Mouse (Mus musculus): ENCODE data around the gene Washc1. TPM values are rescaled to one million over a fixed set of nuclear protein-coding genes. Genes with fewer than 3 reads are reported as not detected.
"Not testable (repeated sequence)": the region's sequence is repeated elsewhere in the genome, so short reads cannot be mapped to it uniquely, and the experiment has no call there.

Washc1 gene
- 10 to 100 TPM; 14.5 to 20.8 (median 17.9) TPM for total RNA-seq (2022)

DNA sequence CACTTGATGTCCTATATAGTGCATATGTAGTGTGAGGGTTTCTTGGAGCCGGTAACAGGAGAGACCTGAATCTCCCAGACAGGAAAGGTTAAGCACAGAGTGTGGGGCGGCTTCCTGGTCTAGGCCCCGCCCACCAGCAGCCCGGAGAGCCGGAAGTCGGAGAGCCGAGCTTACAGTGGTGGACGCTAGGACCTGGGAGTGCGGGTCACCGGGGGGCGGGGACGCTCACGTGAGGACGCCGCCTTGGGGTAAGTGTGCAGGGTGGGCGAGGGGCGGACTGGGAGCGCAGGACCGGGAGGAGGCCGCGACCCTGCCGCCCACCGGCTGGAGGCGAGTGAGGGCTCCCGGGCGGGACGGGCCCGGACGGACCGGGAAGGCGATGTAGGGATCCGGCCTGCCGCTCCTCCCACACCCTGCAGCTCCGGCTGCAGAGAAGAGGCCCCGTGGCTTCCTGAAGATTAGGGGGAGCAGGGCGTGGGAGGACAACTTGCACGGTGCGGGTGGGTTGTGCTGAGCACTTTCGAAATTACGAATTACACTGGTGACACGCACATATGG lies at the start of gene Washc1:
Gene Washc1, plus strand, starts transcription at position 144 of the 558 bp plus-strand sequence.
- peak; percentile 73 to 80 for DNase-seq (ENCODE audit: low spot score in 2 of 2)

DNA sequence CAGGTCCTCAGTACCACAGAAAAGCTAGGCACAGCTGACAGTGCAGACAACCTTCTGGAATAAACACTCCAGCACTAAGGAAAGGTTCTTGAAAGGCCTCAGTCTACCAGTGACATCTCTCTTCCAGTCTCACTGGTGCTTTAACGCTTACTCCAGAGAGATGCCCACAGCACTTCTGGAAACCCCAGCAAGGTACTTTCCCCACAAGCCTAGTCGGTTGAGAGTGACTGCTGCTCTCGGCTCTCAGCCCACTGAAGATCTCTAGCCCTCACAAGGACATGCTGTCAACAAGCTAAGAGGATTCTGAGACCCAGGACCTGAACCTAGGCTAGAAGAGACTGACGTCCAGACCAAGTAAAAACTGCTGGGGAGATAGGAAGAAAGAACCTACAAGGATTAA lies 46.2 kb upstream of the Washc1 start:
- no peak for DNase-seq (ENCODE audit: low spot score in 2 of 2)

GRCm38 (mm10) chr17:66069036-66069435 lies 42.3 kb upstream of the Washc1 start:
- DNase-seq (ENCODE audit: low spot score in 2 of 2) = not testable (repeated sequence)

DNA sequence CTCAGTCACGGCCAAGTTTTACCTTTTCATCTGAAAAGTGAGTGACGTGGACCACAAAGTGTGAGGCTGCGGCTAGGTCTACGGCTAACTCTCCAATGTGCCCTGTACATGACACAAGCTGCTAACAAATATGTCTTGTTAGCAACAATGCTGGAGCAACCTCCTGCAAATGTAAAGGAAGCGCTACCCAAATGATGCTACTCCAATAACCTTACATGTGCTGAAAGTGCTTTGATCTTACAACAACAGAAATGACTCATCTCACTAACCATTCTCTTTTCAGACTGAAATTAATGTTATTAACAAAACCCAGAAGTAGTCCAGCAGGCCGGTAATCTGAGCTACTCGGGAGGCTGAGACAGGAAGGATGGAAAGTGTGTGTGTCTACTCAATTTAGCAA lies 37.4 kb upstream of the Washc1 start:
- no peak for DNase-seq (ENCODE audit: low spot score in 2 of 2)

- DNase-seq (ENCODE audit: low spot score in 2 of 2) = no peak
These were observed 35.5 kb upstream of the Washc1 start for GRCm38 (mm10) chr17:66075827-66076173.

DNA sequence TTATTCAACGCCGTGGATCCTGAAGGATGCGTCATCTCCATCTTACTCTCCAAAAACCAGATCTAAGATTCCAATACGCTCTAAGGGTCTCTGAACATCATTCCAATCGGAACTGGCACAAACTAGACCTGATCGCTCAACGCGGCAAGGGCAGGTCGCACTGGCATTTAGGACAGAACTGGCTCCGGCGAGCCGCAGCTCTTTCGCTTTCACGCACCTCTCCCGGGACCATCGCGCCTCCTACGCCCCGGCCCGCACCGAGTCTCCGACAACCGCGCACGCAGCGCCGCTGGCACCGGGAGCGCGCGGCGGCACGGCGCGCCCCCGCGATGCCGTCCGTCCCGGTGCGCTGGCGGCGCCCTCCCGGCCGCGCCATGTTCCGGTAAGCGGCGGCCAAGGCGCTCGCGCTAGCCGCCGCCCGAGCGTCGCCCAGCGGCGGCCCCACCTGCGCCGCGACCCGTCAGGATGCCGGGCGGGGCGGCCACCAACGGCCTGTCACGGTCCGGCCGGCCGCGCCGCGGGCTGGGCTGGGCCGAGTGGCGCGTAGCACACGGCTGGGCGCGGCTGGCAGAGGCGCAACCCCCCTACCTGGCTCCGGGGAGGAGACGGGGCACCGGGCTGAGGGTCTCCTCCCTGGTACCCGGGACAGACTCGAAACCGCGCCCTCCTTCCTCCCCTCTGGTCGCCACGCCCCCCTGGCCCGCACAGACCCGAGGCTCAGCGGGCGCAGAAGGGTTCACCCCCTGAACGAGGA lies 35.0 kb upstream of the Washc1 start:
- peak; percentile 29 to 39 for DNase-seq (ENCODE audit: low spot score in 2 of 2)

DNA sequence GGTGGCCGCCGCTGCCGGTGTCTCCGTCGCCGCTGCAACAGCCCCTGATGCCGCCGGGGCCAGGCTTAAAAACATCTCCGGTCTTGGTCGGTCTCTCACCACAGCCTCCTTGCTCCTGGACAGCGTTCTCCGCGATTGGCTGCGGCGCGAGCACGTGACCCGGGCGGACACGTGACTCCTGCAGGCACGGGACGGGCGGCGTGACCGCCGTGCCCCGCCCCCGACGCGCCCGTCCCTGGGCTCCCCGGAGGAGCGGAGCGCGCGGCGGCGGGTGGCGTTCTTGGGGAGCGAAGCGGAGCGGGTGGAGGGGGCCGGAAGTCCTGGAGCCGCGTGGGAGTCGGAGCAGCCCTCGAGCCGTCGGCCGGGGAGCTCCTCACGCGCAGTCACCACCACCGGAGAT lies 34.4 kb upstream of the Washc1 start, which contains the start of gene Ankrd12:
Gene Ankrd12, minus strand, starts transcription at position 156 of the 400 bp plus-strand sequence.
- peak; percentile 94 to 95 for DNase-seq (ENCODE audit: low spot score in 2 of 2)

- DNase-seq (ENCODE audit: low spot score in 2 of 2) = no peak
These were observed 33.9 kb upstream of the Washc1 start for GRCm38 (mm10) chr17:66077437-66077850.

DNA sequence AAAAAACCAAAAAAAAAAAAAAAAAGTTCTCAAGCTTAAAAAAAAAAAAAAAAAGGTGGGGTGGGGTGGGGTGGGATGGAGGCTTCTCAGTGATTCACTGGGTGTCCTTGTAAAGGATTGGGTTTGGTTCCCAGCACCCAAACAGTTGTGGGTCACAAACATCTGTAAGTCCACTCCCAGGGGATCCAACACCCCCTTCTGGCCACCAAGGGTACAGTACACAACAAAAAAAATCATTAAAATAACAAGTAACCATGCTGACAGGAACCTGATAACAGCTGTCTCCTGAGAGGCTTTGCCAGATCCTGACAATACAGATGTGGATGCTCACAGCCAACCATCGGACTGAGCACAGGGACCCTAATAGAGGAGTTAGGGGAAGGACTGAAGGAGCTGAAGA lies 26.9 kb upstream of the Washc1 start:
- DNase-seq (ENCODE audit: low spot score in 2 of 2) = no peak

DNA sequence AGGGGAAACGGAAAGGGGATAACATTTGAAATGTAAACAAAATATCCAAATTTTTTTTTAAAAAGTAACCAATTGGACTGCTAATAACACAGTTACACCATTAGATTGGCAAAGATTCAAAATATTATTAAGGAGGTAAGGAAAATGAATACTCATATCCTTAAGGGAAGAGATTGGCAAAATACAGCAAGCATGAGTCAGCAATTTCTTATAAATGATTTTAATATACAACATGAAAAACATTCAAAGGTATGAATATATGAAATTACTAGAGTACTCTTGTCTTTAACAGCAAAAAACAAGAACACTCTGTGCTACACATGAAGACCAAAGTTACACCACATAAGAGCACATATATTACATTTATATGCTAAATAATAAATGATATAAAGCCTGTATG lies 26.3 kb upstream of the Washc1 start:
- DNase-seq (ENCODE audit: low spot score in 2 of 2) = no peak

DNA sequence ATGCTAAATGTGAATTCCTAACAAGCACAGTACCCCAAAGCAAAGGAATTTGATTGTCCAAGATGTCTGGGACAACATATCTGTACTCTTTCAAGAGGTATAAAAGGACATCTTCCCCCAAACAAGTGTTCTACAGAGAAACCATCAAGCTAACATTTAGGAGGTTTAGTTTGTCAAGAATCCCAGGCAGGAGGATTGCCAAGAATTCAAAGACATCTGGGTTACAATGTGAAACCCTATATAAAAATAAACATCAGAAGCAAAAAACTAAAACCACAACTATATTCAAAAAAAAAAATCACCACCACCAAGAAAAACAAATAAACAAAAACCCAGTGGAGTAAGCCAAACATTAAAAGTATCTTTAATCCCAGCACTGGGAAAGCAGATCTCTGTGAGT lies 21.1 kb upstream of the Washc1 start:
- no peak for DNase-seq (ENCODE audit: low spot score in 2 of 2)

DNA sequence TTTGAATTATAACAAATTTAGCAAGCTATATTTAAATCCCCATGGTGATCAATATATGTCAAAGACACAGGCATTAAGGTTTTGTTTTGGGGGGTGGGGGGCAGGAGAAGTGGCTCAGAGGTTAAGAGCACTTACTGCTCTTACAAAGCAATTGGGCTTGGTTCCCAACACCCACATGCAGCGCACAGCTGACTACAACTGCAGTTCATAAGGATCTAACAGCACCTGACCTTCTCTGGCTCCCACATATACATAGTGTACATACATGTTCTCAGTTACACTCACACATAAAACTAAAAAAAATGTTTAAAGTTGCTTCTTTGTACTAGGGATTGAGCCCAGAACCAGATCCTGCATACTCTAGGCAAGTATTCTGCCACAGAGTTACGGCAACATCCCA lies 20.0 kb upstream of the Washc1 start:
- DNase-seq (ENCODE audit: low spot score in 2 of 2) = no peak

DNA sequence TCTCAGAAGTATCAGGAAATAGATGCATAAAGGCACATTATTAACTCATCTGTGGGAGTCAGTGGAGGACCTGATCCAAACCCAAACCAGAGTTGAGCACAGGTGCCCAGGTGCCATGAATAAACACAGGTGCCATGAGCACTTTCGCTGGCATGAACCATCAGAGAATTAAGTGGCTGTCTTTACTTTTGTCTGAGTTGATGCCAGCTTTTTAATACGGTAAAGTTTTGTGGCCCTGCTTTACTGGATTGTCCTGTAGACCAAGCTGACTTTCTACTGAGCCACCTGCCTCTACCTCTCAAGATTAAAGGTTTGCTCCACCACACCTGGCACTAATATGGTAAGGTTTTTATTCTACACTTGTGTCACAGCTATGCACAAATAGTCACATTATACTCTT lies 19.3 kb upstream of the Washc1 start:
- DNase-seq (ENCODE audit: low spot score in 2 of 2) = no peak

GRCm38 (mm10) chr17:66092664-66093063 lies 18.7 kb upstream of the Washc1 start:
- no peak for DNase-seq (ENCODE audit: low spot score in 2 of 2)

DNA sequence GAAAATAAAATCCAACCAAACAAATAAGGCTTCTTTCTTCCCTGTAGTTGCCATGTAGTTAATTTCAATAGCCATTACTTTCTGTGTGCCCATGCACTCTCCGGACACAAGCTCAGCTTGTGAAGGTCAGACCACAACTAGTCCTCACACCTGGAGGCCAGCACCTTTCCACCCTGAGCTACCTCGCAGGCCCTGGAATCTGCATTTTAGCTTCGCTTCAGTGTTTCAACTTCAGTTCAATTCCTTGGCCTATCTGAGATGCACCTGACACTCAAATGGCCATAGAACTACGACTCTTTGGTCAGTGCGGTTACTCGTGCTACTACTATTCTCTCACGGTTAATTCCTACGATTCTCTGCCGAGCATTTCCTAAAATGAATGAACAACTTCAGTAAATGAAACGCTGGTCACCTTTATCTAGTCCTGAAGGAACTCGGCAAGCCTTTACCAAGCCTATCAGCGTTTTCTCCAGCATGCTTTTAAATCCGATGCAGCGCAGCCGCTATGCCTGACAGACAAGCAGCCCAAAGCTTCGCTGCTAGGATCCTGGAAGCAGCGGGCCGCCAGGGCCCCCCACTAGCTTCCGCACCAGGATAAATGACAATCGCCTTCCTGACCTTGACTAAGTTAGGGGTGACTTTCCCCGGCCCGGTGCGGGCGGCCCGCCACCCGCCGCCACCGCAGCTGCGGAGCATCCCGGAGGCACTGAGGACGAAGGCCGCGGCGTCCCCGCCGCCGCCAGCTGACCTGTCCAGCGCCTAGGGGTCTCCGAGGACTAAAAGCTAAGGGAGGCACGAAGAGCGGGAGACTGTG lies 10.6 kb upstream of the Washc1 start:
- DNase-seq (ENCODE audit: low spot score in 2 of 2) = no peak

DNA sequence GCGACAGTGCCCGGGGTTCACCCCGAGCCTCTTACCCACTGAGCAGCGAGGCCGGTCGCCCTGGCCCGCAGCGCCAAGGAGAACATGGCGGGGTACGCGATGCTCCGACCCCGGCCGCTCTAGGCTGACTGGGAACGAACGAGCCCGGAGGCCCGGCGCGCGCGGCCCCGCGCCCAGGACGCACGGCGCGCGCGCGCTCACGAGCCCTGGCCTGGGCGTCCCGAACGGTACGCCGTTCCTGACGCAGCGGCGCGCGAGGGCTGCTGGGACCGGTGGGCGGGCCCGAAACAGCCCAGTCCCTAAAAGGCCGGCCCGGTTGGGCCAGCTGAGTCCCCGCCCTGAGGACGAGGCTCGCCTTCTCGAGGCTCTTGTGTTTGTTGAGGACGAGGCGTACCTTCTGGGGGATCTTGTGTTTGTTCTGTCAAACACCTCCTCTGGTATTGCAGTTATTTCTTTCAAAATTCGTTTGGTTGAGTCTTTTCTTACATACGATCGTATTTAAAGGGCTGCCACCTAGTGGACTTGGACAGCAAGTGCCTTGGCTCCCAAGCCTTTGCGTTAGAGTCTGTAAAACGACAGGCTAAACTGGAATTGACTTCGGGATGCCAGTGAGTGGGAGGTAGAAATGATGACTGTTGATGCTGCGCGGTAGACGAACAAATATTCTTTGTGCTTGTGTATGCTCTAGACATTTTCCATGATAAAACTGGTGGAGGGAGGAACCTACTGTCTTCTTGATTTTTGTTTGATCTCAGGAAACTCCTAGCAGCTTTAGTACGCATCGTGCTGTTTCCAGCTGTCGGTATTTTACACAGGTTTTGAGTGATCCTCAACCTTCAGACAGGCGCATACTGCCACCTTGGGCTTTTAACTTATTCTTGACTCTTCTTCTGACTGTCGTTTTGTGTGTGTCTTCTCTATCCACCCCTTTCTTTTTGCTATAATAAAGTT lies 9.7 kb upstream of the Washc1 start, which contains the start of gene Ndufv2:
Gene Ndufv2, minus strand, starts transcription at position 180 of the 951 bp plus-strand sequence.
- DNase-seq (ENCODE audit: low spot score in 2 of 2) = peak; percentile 83 to 89

DNA sequence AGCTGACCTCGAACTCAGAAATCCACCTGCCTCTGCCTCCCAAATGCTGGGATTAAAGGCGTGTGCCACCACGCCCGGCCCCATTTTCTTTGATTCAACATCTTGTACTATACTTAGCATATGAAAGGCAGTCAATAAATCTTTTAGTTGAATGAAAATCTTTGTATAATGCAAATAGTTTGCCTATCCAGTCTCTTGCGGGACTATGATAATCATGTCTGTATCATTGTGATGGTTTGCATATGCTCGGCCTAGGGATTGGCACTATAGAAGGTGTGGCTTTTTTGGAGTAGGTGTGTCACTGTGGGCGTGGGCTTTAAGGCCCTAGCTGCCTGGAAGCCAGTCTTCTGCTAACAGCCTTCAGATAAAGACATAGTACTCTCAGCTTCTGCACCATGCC lies 7.3 kb upstream of the Washc1 start:
- no peak for DNase-seq (ENCODE audit: low spot score in 2 of 2)

DNA sequence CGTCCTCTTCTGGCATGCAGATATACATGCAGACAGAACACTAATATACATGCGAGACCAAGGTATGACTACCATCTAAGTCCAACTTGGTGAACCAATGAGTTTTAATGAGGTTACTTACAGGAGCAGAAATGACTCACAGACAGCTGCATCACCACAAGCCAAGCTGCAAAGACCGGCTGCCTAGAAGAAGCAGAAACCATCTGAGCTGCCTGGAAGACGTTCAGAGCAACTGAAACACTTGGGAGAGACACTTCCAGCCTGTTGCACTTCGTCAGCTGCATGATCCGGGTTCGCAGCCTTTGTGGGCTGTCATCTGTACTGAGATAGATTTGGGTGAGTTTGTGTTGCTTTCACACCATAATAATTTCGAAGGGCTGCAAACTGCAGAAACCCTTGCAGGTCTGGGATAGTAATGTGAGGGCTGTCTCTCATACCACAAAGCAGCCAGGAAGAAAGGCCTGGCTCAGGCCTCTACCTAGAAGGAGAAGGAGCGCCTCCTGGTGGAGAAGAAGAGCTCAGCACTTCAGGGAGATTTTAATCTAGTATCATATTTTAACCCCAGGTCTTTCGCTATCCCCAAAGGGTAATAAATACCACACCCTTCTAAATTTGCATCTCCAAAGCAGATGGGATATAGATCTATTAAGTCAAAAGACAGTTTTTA lies 4.6 kb upstream of the Washc1 start:
- no peak for DNase-seq (ENCODE audit: low spot score in 2 of 2)

GRCm38 (mm10) chr17:66107466-66107865 lies 3.9 kb upstream of the Washc1 start:
- no peak for DNase-seq (ENCODE audit: low spot score in 2 of 2)

DNA sequence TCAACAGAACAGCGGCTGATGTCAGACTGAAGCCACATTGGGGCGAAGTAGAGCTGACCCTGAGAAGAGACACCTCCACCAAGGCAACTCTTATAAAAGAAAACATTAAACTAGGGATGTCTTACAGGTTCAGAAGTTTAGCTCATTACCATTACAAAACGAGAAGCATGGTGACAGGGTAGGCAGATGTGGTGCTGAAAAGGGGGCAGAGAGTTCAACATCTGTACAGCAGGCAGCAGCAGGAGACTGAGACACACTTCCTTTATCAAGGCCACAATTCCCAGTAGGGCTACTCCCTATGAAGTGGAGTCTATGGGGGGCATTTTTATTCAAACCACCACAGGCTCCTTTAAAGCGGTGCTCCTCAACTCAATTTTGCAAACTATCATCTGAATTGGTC lies 3.1 kb upstream of the Washc1 start:
- no peak for DNase-seq (ENCODE audit: low spot score in 2 of 2)

GRCm38 (mm10) chr17:66110746-66111145 lies 599 bp upstream of the Washc1 start:
- no peak for DNase-seq (ENCODE audit: low spot score in 2 of 2)

Measured in gastrocnemius, adult 8-10 months (tissue).